In the genomic region with DNA sequence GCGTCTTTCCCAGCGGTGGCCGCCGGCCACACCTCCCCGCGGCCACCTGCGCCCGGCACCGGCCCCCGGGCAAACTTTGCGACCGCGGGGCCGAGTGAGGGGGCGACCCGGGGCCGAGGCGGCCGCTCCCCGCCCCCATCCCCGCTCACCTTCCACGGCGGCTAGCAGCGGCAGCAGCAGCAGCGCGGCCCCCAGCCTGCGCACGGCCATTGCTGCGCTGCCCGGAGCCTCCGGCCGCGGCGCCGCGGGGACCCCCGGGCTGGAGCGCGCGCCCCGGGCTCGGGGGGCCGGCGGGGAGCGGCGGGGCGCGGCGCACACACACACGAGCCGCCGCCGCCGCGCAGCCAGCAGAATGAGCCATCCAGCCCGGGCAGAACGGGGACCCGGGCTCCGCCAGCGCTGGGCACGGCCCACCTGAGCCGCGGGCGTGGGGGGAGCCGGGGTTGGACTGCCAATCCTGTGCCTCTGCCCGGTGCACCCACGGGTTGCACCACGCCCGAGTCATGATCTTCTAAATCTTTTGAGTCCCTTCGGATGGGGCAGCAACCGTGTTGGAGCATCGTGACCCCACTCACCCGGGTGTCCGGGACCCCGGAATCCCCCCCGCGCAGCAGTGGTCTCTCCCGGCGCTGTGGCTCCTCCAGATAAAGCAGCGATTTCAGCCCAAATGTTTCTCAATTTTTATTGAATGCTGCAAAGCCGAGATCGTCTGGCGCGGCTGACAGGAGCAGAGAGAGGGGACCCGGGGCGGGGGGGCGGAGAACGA, we compare ENCODE assay signal across 8 mouse cellular contexts. TPM values are rescaled to one million over a fixed set of nuclear protein-coding genes. Genes with fewer than 3 reads are reported as not detected.
DNase-seq lines count a peak whose midpoint lies in the region; ATAC-seq and TF ChIP-seq lines count a peak whose summit lies in the region.

A gene (minus strand): TSS at position 368 of the 766 bp plus-strand sequence.

- peaks cover 13% of the 10 kb centered on the region for H3K4me1 ChIP-seq in embryonic facial prominence, embryonic 11.5 days (ENCODE audit: control insufficient read depth, insufficient read depth, low read length)
- peaks cover 73% of the 10 kb centered on the region for H3K4me1 ChIP-seq in midbrain, embryonic 11.5 days (ENCODE audit: control insufficient read depth, insufficient read depth, low read length)
- H3K4me1 ChIP-seq in small intestine, adult 2 months (ENCODE audit: control insufficient read depth, insufficient read depth, insufficient read length, low read length): peaks cover 39% of the 10 kb centered on the region

- intact Hi-C loops in left cerebral cortex, postnatal 36 days (cut with DNase I): no loop called here

- peak within 1 kb of the TSS; percentile 94 for H3K27ac ChIP-seq in embryonic facial prominence, embryonic 11.5 days (replicated peaks; ENCODE audit: low read depth, low read length)
- H3K27ac ChIP-seq in midbrain, embryonic 11.5 days (ENCODE audit: low read depth, low read length): peak within 1 kb of the TSS; percentile 99
- H3K27ac ChIP-seq in small intestine, adult 2 months (ENCODE audit: insufficient read depth, low read depth, low read length): no peak within 1 kb of the TSS

- peak; percentile 12; the same call in 1 of the 2 replicates for TF ChIP-seq CTCF in small intestine, adult 2 months (IDR thresholded peaks at IDR 0.05; ENCODE audit: extremely low read depth, insufficient read length, insufficient replicate concordance, low read depth, low read length)

- H3K36me3 ChIP-seq in embryonic facial prominence, embryonic 11.5 days (replicated peaks; ENCODE audit: control insufficient read depth, insufficient read depth, low read depth, low read length): no peaks in the 10 kb centered on the region
- H3K36me3 ChIP-seq in midbrain, embryonic 11.5 days (ENCODE audit: control insufficient read depth, insufficient read depth, low read length): no peaks in the 10 kb centered on the region
- H3K36me3 ChIP-seq in small intestine, adult 2 months (ENCODE audit: control insufficient read depth, insufficient read depth, low read length): no peaks in the 10 kb centered on the region

- DNase-seq in adrenal gland, postnatal 25 days: peak; percentile 81
- DNase-seq in embryonic facial prominence, embryonic 11.5 days (ENCODE audit: low spot score): peak; percentile 84
- peak; percentile 46 to 78 for DNase-seq in heart, adult 18-20 months
- peak; percentile 51 for DNase-seq in kidney, adult 11 months
- peak; percentile 85 for DNase-seq in left cerebral cortex, postnatal 36 days (ENCODE audit: low spot score in 2 of 2)
- peak; percentile 99 for DNase-seq in midbrain, embryonic 11.5 days (ENCODE audit: low spot score, missing footprints)

- H3K4me2 ChIP-seq in embryonic facial prominence, embryonic 11.5 days (ENCODE audit: low read depth, low read length): peak within 1 kb of the TSS; percentile 98
- H3K4me2 ChIP-seq in midbrain, embryonic 11.5 days: peak within 1 kb of the TSS; percentile 88

- WGBS in embryonic facial prominence, embryonic 11.5 days: under 1% methylated on average over 70 of the region's 88 CpGs
- under 1% methylated on average over 61 of the region's 88 CpGs for WGBS in midbrain, embryonic 11.5 days
- under 1% methylated on average over 88 of the region's 88 CpGs for WGBS in small intestine, adult 2 months

- no peaks in the 10 kb centered on the region for H3K27me3 ChIP-seq in embryonic facial prominence, embryonic 11.5 days (ENCODE audit: control insufficient read depth, insufficient read depth, low read length)
- no peaks in the 10 kb centered on the region for H3K27me3 ChIP-seq in midbrain, embryonic 11.5 days (ENCODE audit: control insufficient read depth, insufficient read depth, low read length)
- no peaks in the 10 kb centered on the region; the same call in 1 of the 2 replicates for H3K27me3 ChIP-seq in small intestine, adult 2 months (ENCODE audit: control insufficient read depth, insufficient read depth, low read length)

- TF ChIP-seq POLR2A in small intestine, adult 2 months (IDR thresholded peaks at IDR 0.05; ENCODE audit: low read depth, low read length): no peak

- peak within 1 kb of the TSS; percentile 94 for H3K9ac ChIP-seq in embryonic facial prominence, embryonic 11.5 days (replicated peaks; ENCODE audit: low read length)
- peak within 1 kb of the TSS; percentile 99 for H3K9ac ChIP-seq in midbrain, embryonic 11.5 days (ENCODE audit: low read length)

- peak within 1 kb of the TSS; percentile 92 for H3K4me3 ChIP-seq in embryonic facial prominence, embryonic 11.5 days (ENCODE audit: low read depth, low read length)
- peak within 1 kb of the TSS; percentile 100 for H3K4me3 ChIP-seq in midbrain, embryonic 11.5 days (ENCODE audit: low read depth, low read length)
- H3K4me3 ChIP-seq in small intestine, adult 2 months (ENCODE audit: low read depth, low read length): peak within 1 kb of the TSS; percentile 86

- no peaks in the 10 kb centered on the region for H3K9me3 ChIP-seq in embryonic facial prominence, embryonic 11.5 days (replicated peaks; ENCODE audit: control insufficient read depth, low read length)
- H3K9me3 ChIP-seq in midbrain, embryonic 11.5 days (ENCODE audit: control insufficient read depth, low read length): no peaks in the 10 kb centered on the region

- peak; percentile 64 for ATAC-seq in embryonic facial prominence, embryonic 11.5 days (replicated peaks; ENCODE audit: insufficient number of reproducible peaks, low FRiP score, low TSS enrichment, low read depth)
- peak; percentile 81 for ATAC-seq in midbrain, embryonic 11.5 days (ENCODE audit: low FRiP score)
- no peak for ATAC-seq in erythroblast, adult 5-6 weeks (replicated peaks; ENCODE audit: low FRiP score, poor library complexity, severe bottlenecking)

RNA-seq across cellular contexts. Expression of the gene that starts here (rescaled TPM):
- 15.1 and 17.8 TPM in 2 replicates for total RNA-seq in adrenal gland, postnatal 25 days (2021)
- 11.0 and 11.7 TPM in 2 replicates for polyA plus RNA-seq in embryonic facial prominence, embryonic 11.5 days (2014; fragmentation: Nextera tagmentation; extraction: Ambion mirVana)
- total RNA-seq in heart, adult 18-20 months (2021): under 1 TPM; 0.89 to 0.90 TPM
- total RNA-seq in left cerebral cortex, postnatal 36 days (2021): 10 to 100 TPM; 16.9 to 18.0 TPM
- 28.8 and 33.7 TPM in 2 replicates for polyA plus RNA-seq in midbrain, embryonic 11.5 days (2014; fragmentation: Nextera tagmentation; extraction: Ambion mirVana)
- 32.1 and 57.6 TPM in 2 replicates for polyA plus RNA-seq in small intestine, adult 2 months (2012; rRNA removed)
- total RNA-seq in erythroblast, adult 5-6 weeks (2015; ENCODE audit: low replicate concordance): not detected in 2 replicates
- 0.09 and 1.4 TPM in 2 replicates for total RNA-seq in erythroblast, adult 5-6 weeks (2017; ENCODE audit: low replicate concordance)

Comparison
In these comparisons a context has a peak if more than half of its experiments do, and no peak if none do; other contexts are left out.
1. Peak in DNase-seq in heart, adult 18-20 months; RNA of the gene not detected or under 1 TPM.